Mouse (Mus musculus): ENCODE measurements around the gene Olfr1193. TPM values are rescaled to one million over a fixed set of nuclear protein-coding genes. Genes with fewer than 3 reads are reported as not detected.
"Not testable (repeated sequence)": the region's sequence is repeated elsewhere in the genome, so short reads cannot be mapped to it uniquely, and the experiment has no call there.

The Olfr1193 gene
- total RNA-seq (2021), result not detected
- long read RNA-seq, experiment 1, result 0 reads
- long read RNA-seq, experiment 2, result 0 reads

DNA sequence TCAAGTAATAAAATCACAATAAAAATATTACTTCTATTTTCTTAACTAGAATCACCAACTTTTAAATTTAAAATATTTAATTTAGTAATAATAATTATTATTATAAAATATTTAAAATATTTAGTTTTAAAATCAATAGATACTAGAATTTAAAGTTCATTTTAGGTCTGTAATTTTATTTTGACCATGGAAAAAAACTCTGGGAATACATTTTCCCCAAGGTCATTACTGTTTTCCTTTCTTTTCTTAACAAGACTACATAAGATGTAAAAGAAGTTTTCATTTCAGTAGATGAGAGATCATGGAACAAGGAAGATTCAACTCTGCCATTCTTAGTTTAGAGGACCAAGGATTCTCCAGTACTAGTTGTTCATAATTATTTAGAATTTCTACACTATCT lies at the start of gene Olfr1193:
Gene Olfr1193 (plus strand): TSS at position 301 of the 400 bp plus-strand sequence.
- not testable (repeated sequence) for DNase-seq

- not testable (repeated sequence) for DNase-seq
Measured at GRCm38 (mm10) chr2:88640242-88640641, 35.2 kb upstream of the Olfr1193 start, which contains the start of gene Olfr1191-ps1. Gene Olfr1191-ps1, plus strand, starts transcription at chr2:88640542.

GRCm38 (mm10) chr2:88648209-88648608 lies 27.2 kb upstream of the Olfr1193 start, which contains the start of gene Olfr1192-ps1:
Gene Olfr1192-ps1, plus strand, starts transcription at chr2:88648509.
- DNase-seq, result no peak

DNA sequence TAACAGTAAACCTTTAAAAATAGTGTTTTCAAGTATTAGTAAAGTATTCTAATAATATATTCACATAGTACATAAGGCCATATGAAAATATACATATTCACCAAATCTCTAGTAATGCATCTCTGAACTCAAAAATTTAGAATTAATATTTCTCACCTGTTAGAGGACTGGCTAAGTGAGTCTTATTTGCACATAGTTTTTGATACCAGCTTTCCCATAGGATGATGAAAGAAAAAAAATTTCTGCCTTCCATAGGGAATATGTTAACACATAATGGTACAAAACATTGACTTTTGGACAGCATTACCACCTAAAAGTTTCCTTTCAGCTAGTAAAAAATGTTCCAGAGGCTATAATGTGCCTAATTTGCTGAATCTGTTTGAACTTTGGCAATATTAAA lies 13.7 kb downstream of the Olfr1193 start, which contains the start of gene Olfr1195:
Gene Olfr1195 (minus strand): TSS at position 101 of the 400 bp plus-strand sequence.
- no peak for DNase-seq

- no peak for DNase-seq
Measured at GRCm38 (mm10) chr2:88704497-88704896, 29.1 kb downstream of the Olfr1193 start, which contains the start of gene Olfr1196. Gene Olfr1196, minus strand, starts transcription at chr2:88704597.

Other genes starting within 250 kb of the Olfr1193 start
- not detected for gene Olfr1181, start 249.5 kb upstream of the Olfr1193 start, total RNA-seq (2021)
- gene Gm13757, start 226.5 kb upstream of the Olfr1193 start, total RNA-seq (2021), result not detected
- not detected for gene Olfr1183, start 220.8 kb upstream of the Olfr1193 start, total RNA-seq (2021)
- gene Olfr1184, start 192.0 kb upstream of the Olfr1193 start, total RNA-seq (2021), result not detected
- not detected for gene Olfr1185-ps1, start 182.3 kb upstream of the Olfr1193 start, total RNA-seq (2021)
- gene Olfr1186, start 157.1 kb upstream of the Olfr1193 start, total RNA-seq (2021), result not detected
- gene Olfr1188, start 118.7 kb upstream of the Olfr1193 start, total RNA-seq (2021), result not detected
- gene Olfr1189, start 89.2 kb upstream of the Olfr1193 start, total RNA-seq (2021), result not detected
- under 1 TPM in 1 of 2 experiments, not detected in 1; 0.03 TPM for gene Olfr1191-ps1, start 35.1 kb upstream of the Olfr1193 start, total RNA-seq (2021)
- gene Olfr1192-ps1, start 27.1 kb upstream of the Olfr1193 start, total RNA-seq (2021), result not detected
- gene Olfr1195, start 13.6 kb downstream of the Olfr1193 start, total RNA-seq (2021), result not detected
- gene Olfr1196, start 29.0 kb downstream of the Olfr1193 start, total RNA-seq (2021), result not detected
- not detected for gene Olfr1197, start 56.7 kb downstream of the Olfr1193 start, total RNA-seq (2021)
- not detected for gene Olfr1198, start 75.7 kb downstream of the Olfr1193 start, total RNA-seq (2021)
- not detected for gene Olfr1199, start 84.8 kb downstream of the Olfr1193 start, total RNA-seq (2021)
- gene Olfr1200, start 94.9 kb downstream of the Olfr1193 start, total RNA-seq (2021), result not detected
- gene Olfr1201, start 117.4 kb downstream of the Olfr1193 start, total RNA-seq (2021), result not detected
- gene Olfr1202, start 138.9 kb downstream of the Olfr1193 start, total RNA-seq (2021), result not detected
- not detected for gene Olfr1205, start 154.1 kb downstream of the Olfr1193 start, total RNA-seq (2021)
- gene Olfr1204, start 173.7 kb downstream of the Olfr1193 start, total RNA-seq (2021), result not detected
- gene Olfr1206, start 187.6 kb downstream of the Olfr1193 start, total RNA-seq (2021), result not detected
- gene Olfr1208, start 226.7 kb downstream of the Olfr1193 start, total RNA-seq (2021), result not detected
- gene Olfr1209, start 239.5 kb downstream of the Olfr1193 start, total RNA-seq (2021), result not detected

Data from adrenal gland, postnatal 36 days (tissue).